Mouse (Mus musculus) liver, adult 2 months (tissue): ENCODE results near the gene Sct.

Experiments
- CTCF ChIP-seq: fragments of 200-500 bp; IDR thresholded peaks from 2 replicates; pipeline ENCODE4 v1.5.1; 2011; ENCODE audit warnings: low read depth, low read length, control low read depth
- POLR2A ChIP-seq: fragments of 200-500 bp; IDR thresholded peaks from 2 replicates; pipeline ENCODE4 v1.6.1; 2011; ENCODE audit warnings: low read length, control low read depth; ENCODE audit not compliant: insufficient read depth; ENCODE audit errors: extremely low read depth

GRCm38 (mm10) chr7:141276546-141276945 lies 2.4 kb downstream of the Sct start, which contains the start of gene Cdhr5:
- TF ChIP-seq POLR2A (no peak), CTCF (no peak)
